Mouse (Mus musculus) fat pad, adult 2 months (tissue): Measurements from ENCODE around the gene Gm21725.
"Not testable (repeated sequence)": the region's sequence is repeated elsewhere in the genome, so short reads cannot be mapped to it uniquely, and the experiment has no call there.

ENCODE experiments used
- DNase-seq: peaks from one replicate; pipeline ENCODE4 v3.0.0-alpha.2; 2011; ENCODE audit warnings: low read depth, low spot score; ENCODE audit errors: extremely low read depth

The Gm21725 gene

DNA sequence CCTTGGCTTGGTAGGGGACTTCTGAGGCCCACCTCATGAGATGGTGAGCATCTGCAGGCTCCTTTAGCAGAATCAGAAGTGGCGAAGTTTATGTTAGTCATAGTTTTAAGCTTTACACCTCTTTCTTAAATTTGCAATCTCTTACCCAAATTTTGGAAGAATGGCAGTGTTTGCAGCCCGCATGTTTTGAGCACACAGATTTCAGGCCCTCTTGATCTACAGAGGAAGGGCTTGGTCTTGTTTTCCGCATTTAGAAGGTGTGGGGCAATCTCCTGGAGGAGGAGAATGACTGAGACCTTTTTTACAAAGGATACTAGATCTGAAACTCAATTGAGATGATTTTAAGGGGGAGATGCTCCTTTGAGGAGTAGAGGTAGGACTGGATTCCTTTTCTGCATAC is at the start of gene Gm21725:
Gene Gm21725 (minus strand): TSS at position 101 of the 400 bp plus-strand sequence.
- not testable (repeated sequence) for DNase-seq
